Mouse (Mus musculus): ENCODE results near the gene Prm3. TPM values are rescaled to one million over a fixed set of nuclear protein-coding genes. Genes with fewer than 3 reads are reported as not detected.
"Not testable (repeated sequence)": the region's sequence is repeated elsewhere in the genome, so short reads cannot be mapped to it uniquely, and the experiment has no call there.

Prm3 gene
- polyA plus RNA-seq, 1 experiment = not detected

DNA sequence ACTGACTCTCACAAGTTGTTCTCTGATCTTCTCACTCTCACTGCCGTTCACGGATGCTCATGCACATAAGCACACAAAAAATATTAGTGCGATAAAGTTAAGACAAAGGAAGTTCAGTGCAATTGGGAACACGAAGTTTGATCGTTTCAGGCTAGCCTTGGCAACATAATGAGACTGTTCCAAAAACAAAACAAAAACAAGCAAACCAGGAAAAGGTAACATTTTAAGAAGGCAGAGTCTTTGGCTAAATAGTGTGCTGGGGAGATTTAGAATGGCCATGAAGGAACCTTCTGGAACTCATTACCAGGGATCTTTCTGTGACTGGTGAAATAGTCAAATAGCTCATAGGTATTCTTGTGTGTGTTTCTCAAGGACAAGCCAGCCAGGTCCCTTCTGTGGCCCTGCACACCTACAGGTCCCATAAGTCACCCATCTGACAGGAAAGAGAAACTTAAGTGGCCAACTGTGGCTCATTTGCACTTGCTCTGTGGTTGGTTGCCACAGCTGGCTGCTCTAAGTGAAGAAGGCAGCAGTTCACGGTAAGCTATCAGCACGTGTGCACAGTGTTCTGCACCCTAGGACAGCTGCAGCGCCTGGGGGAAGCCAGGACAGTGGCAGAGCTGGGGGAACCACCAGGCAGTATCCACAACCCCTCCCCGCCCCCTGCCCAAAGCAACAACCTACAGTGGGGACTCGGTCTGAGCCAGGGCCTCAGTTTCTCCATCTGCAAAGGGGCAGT is 15.2 kb upstream of the Prm3 start, which contains the start of gene Prm1:
TSS of gene Prm1 (minus strand) at position 51 of the 739 bp plus-strand sequence.
- Histone ChIP-seq H3K79me2 (ENCODE audit: control insufficient read depth, insufficient read depth) (no peaks in the 10 kb centered on the region), H3K4me2 (ENCODE audit: low read depth) (no peak within 1 kb of the TSS), H3K27me3 (ENCODE audit: control insufficient read depth, insufficient read depth, insufficient read length) (peaks cover 30% of the 10 kb centered on the region), H3K4me3 (no peak within 1 kb of the TSS), H3ac (ENCODE audit: control insufficient read depth, insufficient read length) (no peak within 1 kb of the TSS), H3K36me3 (ENCODE audit: control insufficient read depth, insufficient read depth) (no peaks in the 10 kb centered on the region)
- TF ChIP-seq POLR2A (IDR thresholded peaks at IDR 0.05; ENCODE audit: insufficient read length, low read depth) (no peak), MAX (IDR thresholded peaks at IDR 0.05; ENCODE audit: low read depth) (no peak), POLR2AphosphoS2 (IDR thresholded peaks at IDR 0.05; ENCODE audit: insufficient read length, low read depth) (no peak), TCF12 (IDR thresholded peaks at IDR 0.05; ENCODE audit: insufficient read depth, poor library complexity, severe bottlenecking) (no peak), MYOG (IDR thresholded peaks at IDR 0.05; ENCODE audit: control insufficient read depth in 1 of 3, insufficient read depth in 1 of 3, insufficient read length in 2 of 3, low read depth in 2 of 3) (peak in 2 of 3 experiments; percentile 81 to 87), USF1 (IDR thresholded peaks at IDR 0.05; ENCODE audit: low read depth) (no peak), CEBPB (IDR thresholded peaks at IDR 0.05; ENCODE audit: insufficient read depth, poor library complexity, severe bottlenecking) (no peak), MYOD1 (IDR thresholded peaks at IDR 0.05; ENCODE audit: control insufficient read depth in 1 of 3, insufficient read length in 2 of 3, low read depth in 2 of 3) (peak in 2 of 3 experiments; percentile 75 to 79), TCF3 (IDR thresholded peaks at IDR 0.05; ENCODE audit: insufficient read length, low read depth) (no peak), SRF (IDR thresholded peaks at IDR 0.05; ENCODE audit: control insufficient read depth, insufficient read length, low read depth) (no peak), E2F4 (IDR thresholded peaks at IDR 0.05; ENCODE audit: insufficient read depth) (no peak), REST (IDR thresholded peaks at IDR 0.05; ENCODE audit: insufficient read depth, insufficient read length) (no peak)

DNA sequence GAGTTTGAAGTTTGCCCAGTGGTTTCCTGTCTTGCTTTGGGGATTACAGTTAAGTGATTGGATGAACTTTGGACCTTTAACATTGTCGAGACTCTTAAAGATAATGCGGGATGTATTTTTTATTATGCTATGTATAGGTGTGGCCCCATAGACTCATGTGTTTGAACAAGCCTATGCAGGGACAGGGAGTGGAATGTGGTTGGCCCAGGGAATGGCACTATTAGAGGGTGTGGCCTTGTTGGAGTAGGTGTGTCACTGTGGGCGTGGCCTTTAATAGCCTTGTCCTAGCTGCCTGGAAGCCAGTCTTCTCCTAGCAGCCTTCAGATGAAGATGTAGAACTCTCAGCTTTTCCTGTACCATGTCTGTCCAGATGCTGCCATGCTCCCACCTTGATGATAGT is 11.7 kb upstream of the Prm3 start:
- H3K27me3 ChIP-seq (ENCODE audit: control insufficient read depth, insufficient read depth, insufficient read length); H3K79me2 ChIP-seq (ENCODE audit: control insufficient read depth, insufficient read depth); H3K36me3 ChIP-seq (ENCODE audit: control insufficient read depth, insufficient read depth); H3K4me3 ChIP-seq; H3ac ChIP-seq (ENCODE audit: control insufficient read depth, insufficient read length); H3K4me2 ChIP-seq (ENCODE audit: low read depth): not testable (repeated sequence)

- H3K4me3 ChIP-seq = no peak within 1 kb of the TSS
- no peak within 1 kb of the TSS for H3K4me2 ChIP-seq (ENCODE audit: low read depth)
- H3K27me3 ChIP-seq (ENCODE audit: control insufficient read depth, insufficient read depth, insufficient read length) = no peaks in the 10 kb centered on the region
- H3K36me3 ChIP-seq (ENCODE audit: control insufficient read depth, insufficient read depth) = no peaks in the 10 kb centered on the region
- no peak within 1 kb of the TSS for H3ac ChIP-seq (ENCODE audit: control insufficient read depth, insufficient read length)
- H3K79me2 ChIP-seq (ENCODE audit: control insufficient read depth, insufficient read depth) = no peaks in the 10 kb centered on the region
- TF ChIP-seq POLR2AphosphoS2 (IDR thresholded peaks at IDR 0.05; ENCODE audit: insufficient read length, low read depth) = no peak
- no peak for TF ChIP-seq MYOD1 (IDR thresholded peaks at IDR 0.05; ENCODE audit: control insufficient read depth in 1 of 3, insufficient read length in 2 of 3, low read depth in 2 of 3)
- TF ChIP-seq USF1 (IDR thresholded peaks at IDR 0.05; ENCODE audit: low read depth) = no peak
- no peak for TF ChIP-seq MAX (IDR thresholded peaks at IDR 0.05; ENCODE audit: low read depth)
- no peak for TF ChIP-seq TCF3 (IDR thresholded peaks at IDR 0.05; ENCODE audit: insufficient read length, low read depth)
- no peak for TF ChIP-seq POLR2A (IDR thresholded peaks at IDR 0.05; ENCODE audit: insufficient read length, low read depth)
- no peak for TF ChIP-seq E2F4 (IDR thresholded peaks at IDR 0.05; ENCODE audit: insufficient read depth)
- no peak for TF ChIP-seq SRF (IDR thresholded peaks at IDR 0.05; ENCODE audit: control insufficient read depth, insufficient read length, low read depth)
- no peak for TF ChIP-seq REST (IDR thresholded peaks at IDR 0.05; ENCODE audit: insufficient read depth, insufficient read length)
- TF ChIP-seq MYOG (IDR thresholded peaks at IDR 0.05; ENCODE audit: control insufficient read depth in 1 of 3, insufficient read depth in 1 of 3, insufficient read length in 2 of 3, low read depth in 2 of 3) = no peak
- no peak for TF ChIP-seq TCF12 (IDR thresholded peaks at IDR 0.05; ENCODE audit: insufficient read depth, poor library complexity, severe bottlenecking)
Observed at GRCm38 (mm10) chr16:10796034-10796433, 5.3 kb upstream of the Prm3 start, which contains the start of gene Prm2. Prm2 (minus strand) TSS chr16:10796134.

DNA sequence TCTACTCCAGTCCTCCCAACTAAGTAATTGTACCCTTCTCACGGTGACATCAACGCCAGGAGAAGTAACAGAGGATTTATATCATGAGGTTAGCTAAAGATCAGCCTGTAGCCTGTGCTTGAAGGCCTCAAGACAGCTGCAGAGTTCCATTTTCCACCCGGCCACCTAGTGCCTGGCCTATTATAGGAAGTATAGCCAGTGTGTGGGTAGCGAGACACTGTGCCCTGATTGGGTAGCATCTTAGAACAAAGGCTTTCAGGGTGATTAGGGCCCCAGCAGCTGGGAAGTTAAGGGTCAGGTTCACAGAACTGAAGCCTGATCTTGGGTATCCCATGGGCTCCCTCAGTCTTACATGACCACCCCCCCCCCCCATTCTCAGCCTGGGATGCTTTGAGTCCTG is 1.8 kb downstream of the Prm3 start:
- Histone ChIP-seq H3K36me3 (ENCODE audit: control insufficient read depth, insufficient read depth) (no peaks in the 10 kb centered on the region), H3K79me2 (ENCODE audit: control insufficient read depth, insufficient read depth) (no peaks in the 10 kb centered on the region), H3K4me2 (ENCODE audit: low read depth) (no peak overlapping the region), H3K27me3 (ENCODE audit: control insufficient read depth, insufficient read depth, insufficient read length) (no peaks in the 10 kb centered on the region), H3K4me3 (no peak overlapping the region), H3ac (ENCODE audit: control insufficient read depth, insufficient read length) (no peak overlapping the region)
- TF ChIP-seq MYOG (IDR thresholded peaks at IDR 0.05; ENCODE audit: control insufficient read depth in 1 of 3, insufficient read depth in 1 of 3, insufficient read length in 2 of 3, low read depth in 2 of 3) = no peak
- peak in 1 of 3 experiments; percentile 43 for TF ChIP-seq MYOD1 (IDR thresholded peaks at IDR 0.05; ENCODE audit: control insufficient read depth in 1 of 3, insufficient read length in 2 of 3, low read depth in 2 of 3)
- TF ChIP-seq CEBPB (IDR thresholded peaks at IDR 0.05; ENCODE audit: insufficient read depth, poor library complexity, severe bottlenecking) = no peak
- TF ChIP-seq E2F4 (IDR thresholded peaks at IDR 0.05; ENCODE audit: insufficient read depth) = no peak
- TF ChIP-seq TCF3 (IDR thresholded peaks at IDR 0.05; ENCODE audit: insufficient read length, low read depth) = no peak
- TF ChIP-seq TCF12 (IDR thresholded peaks at IDR 0.05; ENCODE audit: insufficient read depth, poor library complexity, severe bottlenecking) = no peak
- no peak for TF ChIP-seq USF1 (IDR thresholded peaks at IDR 0.05; ENCODE audit: low read depth)

- Histone ChIP-seq H3K4me3 (no peak within 1 kb of the TSS), H3ac (ENCODE audit: control insufficient read depth, insufficient read length) (no peak within 1 kb of the TSS), H3K4me2 (ENCODE audit: low read depth) (no peak within 1 kb of the TSS), H3K79me2 (ENCODE audit: control insufficient read depth, insufficient read depth) (peaks cover 3% of the 10 kb centered on the region), H3K36me3 (ENCODE audit: control insufficient read depth, insufficient read depth) (no peaks in the 10 kb centered on the region), H3K27me3 (ENCODE audit: control insufficient read depth, insufficient read depth, insufficient read length) (no peaks in the 10 kb centered on the region)
- TF ChIP-seq SRF (IDR thresholded peaks at IDR 0.05; ENCODE audit: control insufficient read depth, insufficient read length, low read depth) (no peak), CEBPB (IDR thresholded peaks at IDR 0.05; ENCODE audit: insufficient read depth, poor library complexity, severe bottlenecking) (no peak), MAX (IDR thresholded peaks at IDR 0.05; ENCODE audit: low read depth) (no peak), MYOG (IDR thresholded peaks at IDR 0.05; ENCODE audit: control insufficient read depth in 1 of 3, insufficient read depth in 1 of 3, insufficient read length in 2 of 3, low read depth in 2 of 3) (no peak), USF1 (IDR thresholded peaks at IDR 0.05; ENCODE audit: low read depth) (no peak), POLR2A (IDR thresholded peaks at IDR 0.05; ENCODE audit: insufficient read length, low read depth) (no peak), REST (IDR thresholded peaks at IDR 0.05; ENCODE audit: insufficient read depth, insufficient read length) (no peak), MYOD1 (IDR thresholded peaks at IDR 0.05; ENCODE audit: control insufficient read depth in 1 of 3, insufficient read length in 2 of 3, low read depth in 2 of 3) (no peak), POLR2AphosphoS2 (IDR thresholded peaks at IDR 0.05; ENCODE audit: insufficient read length, low read depth) (no peak), TCF3 (IDR thresholded peaks at IDR 0.05; ENCODE audit: insufficient read length, low read depth) (no peak), TCF12 (IDR thresholded peaks at IDR 0.05; ENCODE audit: insufficient read depth, poor library complexity, severe bottlenecking) (no peak)
Observed at GRCm38 (mm10) chr16:10788271-10788670, 2.4 kb downstream of the Prm3 start, which contains the start of gene Tnp2. Tnp2 (minus strand) TSS chr16:10788660.
